Mouse (Mus musculus): ENCODE measurements around the gene Stag1.

DNA sequence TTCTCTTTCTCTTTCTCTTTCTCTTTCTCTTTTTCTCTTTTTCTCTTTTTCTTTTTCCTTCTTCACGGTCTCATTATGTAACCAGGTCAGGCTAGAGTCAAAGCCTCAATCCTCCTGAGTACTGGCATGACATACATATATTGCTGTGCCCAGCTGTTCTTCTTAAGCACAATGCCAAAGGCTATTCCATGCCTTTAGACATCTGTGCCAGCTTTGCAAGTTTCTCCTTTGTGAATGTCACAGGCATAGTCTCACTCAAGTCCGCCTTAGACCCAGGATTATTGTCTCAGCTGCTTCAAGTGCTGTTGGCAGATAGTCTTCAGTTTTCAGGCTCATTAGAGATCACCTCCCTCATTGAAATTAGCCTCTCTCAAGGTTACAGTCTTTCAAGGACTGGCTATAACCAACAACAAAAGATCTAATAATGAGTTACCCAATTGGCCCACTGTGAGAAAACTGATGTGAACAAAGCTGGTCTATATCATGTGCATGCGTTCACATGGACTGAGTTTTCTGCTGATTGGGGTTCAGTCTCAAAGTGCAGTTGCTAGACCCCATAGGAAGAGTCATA lies 16.0 kb downstream of the Stag1 start:
- no peak for TF ChIP-seq GATA1 (IDR thresholded peaks at IDR 0.05; ENCODE audit: borderline replicate concordance, low read length)
- TF ChIP-seq FLI1 (IDR thresholded peaks at IDR 0.05; ENCODE audit: low read length), result no peak

All from megakaryocyte, embryonic 14.5 days (primary cell).